Mouse (Mus musculus) embryonic facial prominence, embryonic 13.5 days (tissue): ENCODE measurements at regions not wholly inside any gene's neighbourhood (a gene's known extent, or its start where the extent isn't known, plus 50 kb on each side); places are given as distances from the start of the nearest gene placed in this dataset.

Experiments used
- ATAC-seq: fragments of 200-750 bp; cut with Nextera tagmentation; 2 replicates; pipeline ENCODE4 v1.8.0; 2017; ENCODE audit warnings: low read depth; ENCODE audit not compliant: insufficient number of reproducible peaks, insufficient read depth, low FRiP score, low TSS enrichment
- H3K27ac ChIP-seq: fragments of 300-500 bp; sonication (generic); 2 replicates; pipeline ENCODE4 v1.5.1; 2015; ENCODE audit warnings: moderate library complexity, mild to moderate bottlenecking, inconsistent platforms
- H3K27me3 ChIP-seq: fragments of 300-500 bp; sonication (generic); 2 replicates; pipeline ENCODE4 v1.6.1; 2015; ENCODE audit warnings: mild to moderate bottlenecking, inconsistent platforms
- H3K36me3 ChIP-seq: fragments of 300-500 bp; sonication (generic); 2 replicates; pipeline ENCODE4 v1.6.1; 2015; ENCODE audit warnings: mild to moderate bottlenecking, inconsistent platforms
- H3K4me1 ChIP-seq: fragments of 300-500 bp; sonication (generic); 2 replicates; pipeline ENCODE4 v1.6.1; 2015; ENCODE audit warnings: inconsistent platforms
- H3K4me2 ChIP-seq: fragments of 300-500 bp; sonication (generic); 2 replicates; pipeline ENCODE4 v1.6.1; 2015; ENCODE audit warnings: moderate library complexity, mild to moderate bottlenecking, inconsistent platforms
- H3K4me3 ChIP-seq: fragments of 300-500 bp; sonication (generic); 2 replicates; pipeline ENCODE4 v1.5.1; 2015; ENCODE audit warnings: mild to moderate bottlenecking, inconsistent platforms
- H3K9ac ChIP-seq: fragments of 300-500 bp; sonication (generic); 2 replicates; pipeline ENCODE4 v1.6.1; 2015; ENCODE audit warnings: mild to moderate bottlenecking, inconsistent platforms
- H3K9me3 ChIP-seq: fragments of 300-500 bp; sonication (generic); 2 replicates; pipeline ENCODE4 v1.6.1; 2016; ENCODE audit warnings: inconsistent platforms
- WGBS: fragments of 180-500 bp; shearing (Covaris S2); methylation state at CpG from one replicate; pipeline ENCODE4 v1.1.7; 2015; ENCODE audit warnings: mixed read lengths; 5-methylcytosine and 5-hydroxymethylcytosine counted together

- no peak overlapping the region for H3K4me3 ChIP-seq
- H3K4me1 ChIP-seq: 0 out of 2 replicates have a peak, but pooled peaks cover 13% of the 10 kb centered on the region
- H3K36me3 ChIP-seq: no peaks in the 10 kb centered on the region
- no peak overlapping the region for H3K27ac ChIP-seq
- H3K4me2 ChIP-seq: no peak overlapping the region
- WGBS: 54% methylated on average over 5 of the region's 5 CpGs
- H3K27me3 ChIP-seq: no peaks in the 10 kb centered on the region
- H3K9ac ChIP-seq: no peak overlapping the region
- H3K9me3 ChIP-seq: no peaks in the 10 kb centered on the region
- no peak for ATAC-seq
Observed at GRCm38 (mm10) chr1:143879622-143880021, 102.5 kb downstream of the Uchl5 start.

- no peak overlapping the region for H3K9ac ChIP-seq
- no peaks in the 10 kb centered on the region for H3K36me3 ChIP-seq
Observed at GRCm38 (mm10) chr1:143878266-143878665, 101.2 kb downstream of the Uchl5 start.

GRCm38 (mm10) chr1:143860319-143860718 lies 83.2 kb downstream of the Uchl5 start:
- H3K27me3 ChIP-seq: no peaks in the 10 kb centered on the region
- no peak overlapping the region for H3K4me3 ChIP-seq
- H3K4me2 ChIP-seq: no peak overlapping the region
- H3K36me3 ChIP-seq: no peaks in the 10 kb centered on the region
- no peak overlapping the region for H3K27ac ChIP-seq
- no peaks in the 10 kb centered on the region for H3K4me1 ChIP-seq
- ATAC-seq: no peak
- H3K9ac ChIP-seq: no peak overlapping the region
- H3K9me3 ChIP-seq: no peaks in the 10 kb centered on the region
- WGBS: 61% methylated on average over 10 of the region's 10 CpGs

More at GRCm38 (mm10) chr1:143878266-143878665, 101.2 kb downstream of the Uchl5 start:
- Histone ChIP-seq H3K4me1 (0 out of 2 replicates have a peak, but pooled peaks cover 13% of the 10 kb centered on the region), H3K27me3 (no peaks in the 10 kb centered on the region), H3K4me2 (no peak overlapping the region), H3K9me3 (no peaks in the 10 kb centered on the region), H3K27ac (no peak overlapping the region), H3K4me3 (no peak overlapping the region)
- no peak for ATAC-seq
- WGBS: 67% methylated on average over 2 of the region's 2 CpGs

- no peak overlapping the region for H3K4me3 ChIP-seq
- no peaks in the 10 kb centered on the region for H3K36me3 ChIP-seq
- H3K9ac ChIP-seq: no peak overlapping the region
- H3K9me3 ChIP-seq: no peaks in the 10 kb centered on the region
- H3K27ac ChIP-seq: no peak overlapping the region
- no peaks in the 10 kb centered on the region for H3K27me3 ChIP-seq
- no peaks in the 10 kb centered on the region for H3K4me1 ChIP-seq
- no peak overlapping the region for H3K4me2 ChIP-seq
- ATAC-seq: no peak
Observed at GRCm38 (mm10) chr1:143858532-143858931, 81.5 kb downstream of the Uchl5 start.
